Mouse (Mus musculus) intestine, postnatal 0 days (tissue): ENCODE results near the gene Rapgef5. TPM values are rescaled to one million over a fixed set of nuclear protein-coding genes. Genes with fewer than 3 reads are reported as not detected.

Source experiments
- ATAC-seq: fragments of 200-750 bp; cut with Nextera tagmentation; 2 replicates; pipeline ENCODE4 v1.8.0; 2017; ENCODE audit warnings: mild to moderate bottlenecking, moderate TSS enrichment, moderate library complexity
- H3K27ac ChIP-seq: fragments of 300-500 bp; sonication (generic); 2 replicates; pipeline ENCODE4 v1.5.1; 2014; ENCODE audit warnings: mild to moderate bottlenecking, low read depth, low read length, moderate library complexity
- H3K27me3 ChIP-seq: fragments of 300-500 bp; sonication (generic); replicated peaks from 2 replicates; pipeline ENCODE4 v1.6.1; 2014; ENCODE audit warnings: low read length, mixed read lengths; ENCODE audit not compliant: control insufficient read depth, insufficient read depth
- H3K36me3 ChIP-seq: fragments of 300-500 bp; sonication (generic); 2 replicates; pipeline ENCODE4 v1.6.1; 2014; ENCODE audit warnings: mild to moderate bottlenecking, moderate library complexity; ENCODE audit not compliant: control insufficient read depth, insufficient read depth
- H3K4me1 ChIP-seq: fragments of 300-500 bp; sonication (generic); replicated peaks from 2 replicates; pipeline ENCODE4 v1.6.1; 2014; ENCODE audit warnings: antibody characterized with exemption, low read length, mixed read lengths; ENCODE audit not compliant: control insufficient read depth, insufficient read depth
- H3K4me2 ChIP-seq: fragments of 300-500 bp; sonication (generic); replicated peaks from 2 replicates; pipeline ENCODE4 v1.6.1; 2014; ENCODE audit warnings: low read depth, mild to moderate bottlenecking, moderate library complexity
- H3K4me3 ChIP-seq: fragments of 300-500 bp; sonication (generic); 2 replicates; pipeline ENCODE4 v1.5.1; 2014; ENCODE audit warnings: low read depth, low read length
- H3K9ac ChIP-seq: fragments of 300-500 bp; sonication (generic); 2 replicates; pipeline ENCODE4 v1.6.1; 2014; ENCODE audit warnings: mild to moderate bottlenecking, low read depth, low read length
- H3K9me3 ChIP-seq: fragments of 300-500 bp; sonication (generic); 2 replicates; pipeline ENCODE4 v1.6.1; 2016; ENCODE audit warnings: mixed run types; ENCODE audit not compliant: control insufficient read depth
- CTCF ChIP-seq: sonication (generic); IDR thresholded peaks from 2 replicates; pipeline ENCODE4 v1.5.1; 2016; ENCODE audit warnings: low read depth, mild to moderate bottlenecking, control low read depth, antibody characterized with exemption, moderate library complexity
- WGBS: fragments of 180-500 bp; shearing (Covaris S2); extraction: QIAGEN DNeasy Blood & Tissue Kit; methylation state at CpG from one replicate; pipeline ENCODE4 v1.1.7; 2014; 5-methylcytosine and 5-hydroxymethylcytosine counted together
- polyA plus RNA-seq: library from polyadenylated mRNA; unstranded; fragments of >200 nt; fragmentation: Nextera tagmentation; extraction: Ambion mirVana; gene quantifications from 2 replicates; pipeline ENCODE4 v1.2.1, GENCODE M21; 2015

Rapgef5 gene
- 3.6 and 3.7 TPM in 2 replicates for polyA plus RNA-seq

GRCm38 (mm10) chr12:117516179-117516578, at the start of gene Rapgef5:
Rapgef5 (plus strand) TSS chr12:117516479.
- TF ChIP-seq CTCF = no peak
- 91% methylated on average over 2 of the region's 2 CpGs for WGBS
- Histone ChIP-seq H3K4me3 (no peak within 1 kb of the TSS), H3K4me1 (no peaks in the 10 kb centered on the region), H3K4me2 (no peak within 1 kb of the TSS), H3K27ac (no peak within 1 kb of the TSS), H3K36me3 (no peaks in the 10 kb centered on the region), H3K27me3 (no peaks in the 10 kb centered on the region), H3K9ac (no peak within 1 kb of the TSS), H3K9me3 (no peaks in the 10 kb centered on the region)
- no peak for ATAC-seq

- ATAC-seq = no peak
- TF ChIP-seq CTCF = no peak
Measured at GRCm38 (mm10) chr12:117468329-117468728, 48.0 kb upstream of the Rapgef5 start.

GRCm38 (mm10) chr12:117479014-117479413, 37.3 kb upstream of the Rapgef5 start:
- Histone ChIP-seq H3K4me2 (no peak overlapping the region), H3K9me3 (no peaks in the 10 kb centered on the region), H3K27ac (no peak overlapping the region), H3K4me1 (no peaks in the 10 kb centered on the region), H3K27me3 (no peaks in the 10 kb centered on the region), H3K4me3 (no peak overlapping the region), H3K36me3 (no peaks in the 10 kb centered on the region), H3K9ac (no peak overlapping the region)
- ATAC-seq = no peak
- WGBS = 22% methylated on average over 2 of the region's 3 CpGs
- no peak for TF ChIP-seq CTCF

More at GRCm38 (mm10) chr12:117468329-117468728, 48.0 kb upstream of the Rapgef5 start:
- Histone ChIP-seq H3K4me3 (no peak overlapping the region), H3K36me3 (no peaks in the 10 kb centered on the region), H3K27ac (no peak overlapping the region), H3K9ac (no peak overlapping the region), H3K27me3 (no peaks in the 10 kb centered on the region), H3K4me1 (no peaks in the 10 kb centered on the region), H3K9me3 (no peaks in the 10 kb centered on the region), H3K4me2 (no peak overlapping the region)
- WGBS = 41% methylated on average over 5 of the region's 5 CpGs

GRCm38 (mm10) chr12:117479680-117480079, 36.6 kb upstream of the Rapgef5 start:
- WGBS = 61% methylated on average over 7 of the region's 7 CpGs
- TF ChIP-seq CTCF = no peak
- no peak for ATAC-seq

GRCm38 (mm10) chr12:117480958-117481357, 35.3 kb upstream of the Rapgef5 start:
- H3K4me3 ChIP-seq = no peak overlapping the region
- no peak overlapping the region for H3K27ac ChIP-seq
- H3K36me3 ChIP-seq = no peaks in the 10 kb centered on the region
- ATAC-seq = peak; percentile 45; the same call in 1 of the 2 replicates
- H3K9ac ChIP-seq = no peak overlapping the region
- no peaks in the 10 kb centered on the region for H3K4me1 ChIP-seq
- H3K4me2 ChIP-seq = no peak overlapping the region
- WGBS = 72% methylated on average over 3 of the region's 3 CpGs
- H3K27me3 ChIP-seq = no peaks in the 10 kb centered on the region
- TF ChIP-seq CTCF = no peak
- H3K9me3 ChIP-seq = no peaks in the 10 kb centered on the region

More at GRCm38 (mm10) chr12:117479680-117480079, 36.6 kb upstream of the Rapgef5 start:
- Histone ChIP-seq H3K27me3 (no peaks in the 10 kb centered on the region), H3K4me3 (no peak overlapping the region), H3K9ac (no peak overlapping the region), H3K4me1 (no peaks in the 10 kb centered on the region), H3K27ac (no peak overlapping the region), H3K4me2 (no peak overlapping the region), H3K9me3 (no peaks in the 10 kb centered on the region), H3K36me3 (no peaks in the 10 kb centered on the region)

- Histone ChIP-seq H3K27ac (no peak overlapping the region), H3K9me3 (no peaks in the 10 kb centered on the region), H3K4me1 (no peaks in the 10 kb centered on the region), H3K9ac (no peak overlapping the region), H3K27me3 (no peaks in the 10 kb centered on the region), H3K4me3 (no peak overlapping the region), H3K4me2 (no peak overlapping the region), H3K36me3 (no peaks in the 10 kb centered on the region)
- no peak for ATAC-seq
- WGBS = 39% methylated on average over 3 of the region's 3 CpGs
- no peak for TF ChIP-seq CTCF
Measured at GRCm38 (mm10) chr12:117482665-117483064, 33.6 kb upstream of the Rapgef5 start.
